Mouse (Mus musculus): ENCODE data around the gene Capn8.

Capn8 gene

DNA sequence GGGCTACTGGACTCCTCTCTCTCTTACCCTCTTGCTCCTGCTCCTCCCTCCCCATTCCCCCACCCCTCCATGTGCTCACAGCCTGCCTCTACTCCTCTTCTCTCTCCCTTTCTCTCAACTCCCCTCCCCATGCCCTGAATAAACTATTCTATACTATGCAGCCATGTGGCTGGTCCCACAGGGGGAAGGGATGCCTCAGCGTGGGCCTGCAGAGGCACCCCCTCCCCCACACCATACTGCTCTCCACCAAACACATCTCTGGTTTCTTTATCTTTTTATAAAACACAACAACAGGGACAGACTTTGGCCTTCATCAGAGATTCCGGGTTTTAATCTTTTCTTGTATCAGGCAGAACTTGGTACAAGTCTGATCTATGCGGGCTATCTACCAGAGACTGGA, 114.4 kb downstream of the Capn8 start:
- no peak for DNase-seq (ENCODE audit: low read depth)

DNA sequence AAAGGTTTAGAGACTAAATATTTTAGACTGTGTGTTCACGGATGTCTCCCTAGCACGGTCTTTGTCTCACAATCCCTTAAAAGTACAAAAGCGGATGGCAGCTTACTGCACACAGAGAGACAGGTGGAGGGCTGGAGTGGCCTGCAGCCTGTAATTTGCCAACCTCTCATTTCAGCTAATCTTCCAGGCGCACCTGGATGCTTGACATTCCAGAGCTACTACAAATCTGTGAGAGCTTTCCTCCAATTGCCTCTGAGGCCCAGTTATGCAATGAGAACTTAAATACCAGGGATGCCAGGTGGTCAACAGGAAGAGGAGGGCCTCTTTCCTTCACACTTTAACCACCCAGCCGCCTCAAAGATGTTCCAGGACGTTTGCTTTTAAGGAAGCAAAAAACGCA, 114.8 kb downstream of the Capn8 start:
- DNase-seq (ENCODE audit: low read depth) = no peak
